Comparison of ENCODE assay signal across 10 mouse cellular contexts in genomic region chr3:89512225-89512624, GRCm38 (mm10). TPM values are rescaled to one million over a fixed set of nuclear protein-coding genes. Genes with fewer than 3 reads are reported as not detected.
DNase-seq lines count a peak whose midpoint lies in the region; ATAC-seq and TF ChIP-seq lines count a peak whose summit lies in the region.
"Had no signal": no experiment of that assay in that cellular context is flagged by ENCODE, and none has a peak within 500 bp of the region (broad histone marks: within the 10 kb centered on the region; RNA-seq: fewer than 3 reads in every experiment).

No protein-coding gene starts in this region.

- H3K27ac ChIP-seq in hindbrain, embryonic 10.5 days, result no peak overlapping the region
- H3K27ac ChIP-seq in hindbrain, embryonic 14.5 days, result no peak overlapping the region
- no peak overlapping the region for H3K27ac ChIP-seq in thymus, adult 2 months (ENCODE audit: control insufficient read depth, insufficient read depth, low read length)
- H3K27ac ChIP-seq: heart, embryonic 13.5 days; limb, embryonic 12.5 days; neural tube, embryonic 12.5 days had no signal

- H3K27me3 ChIP-seq in hindbrain, embryonic 10.5 days (ENCODE audit: insufficient read depth, poor library complexity, severe bottlenecking), result peaks cover 36% of the 10 kb centered on the region
- H3K27me3 ChIP-seq in hindbrain, embryonic 14.5 days (ENCODE audit: control insufficient read depth, insufficient read depth, low read length), result no peaks in the 10 kb centered on the region
- no peaks in the 10 kb centered on the region; the same call in 1 of the 2 replicates for H3K27me3 ChIP-seq in thymus, adult 2 months (ENCODE audit: control insufficient read depth, insufficient read depth, low read length)
- H3K27me3 ChIP-seq: neural tube, embryonic 12.5 days had no signal

- peak; percentile 16 for DNase-seq in hindbrain, embryonic 10.5 days (ENCODE audit: low spot score)
- DNase-seq in hindbrain, embryonic 14.5 days (ENCODE audit: low spot score), result no peak
- DNase-seq in thymus, adult 2 months, result peak; percentile 19
- no peak for DNase-seq in thymus, adult 18-20 months
- no peak for DNase-seq in layer of hippocampus, postnatal 14 days (ENCODE audit: low spot score in 2 of 2)

- no peak overlapping the region for H3K4me3 ChIP-seq in hindbrain, embryonic 10.5 days
- H3K4me3 ChIP-seq in hindbrain, embryonic 14.5 days (replicated peaks; ENCODE audit: low read length), result no peak overlapping the region
- no peak overlapping the region for H3K4me3 ChIP-seq in thymus, adult 2 months (ENCODE audit: control insufficient read depth, insufficient read depth, low read length)
- H3K4me3 ChIP-seq: heart, embryonic 13.5 days; limb, embryonic 12.5 days; neural tube, embryonic 12.5 days had no signal

- peaks cover 9% of the 10 kb centered on the region for H3K9me3 ChIP-seq in hindbrain, embryonic 10.5 days
- 0 out of 2 replicates have a peak, but pooled peaks cover 7% of the 10 kb centered on the region for H3K9me3 ChIP-seq in hindbrain, embryonic 14.5 days (ENCODE audit: control insufficient read depth, low read length)

- no peak overlapping the region for H3K4me2 ChIP-seq in hindbrain, embryonic 14.5 days (replicated peaks)

- H3K9ac ChIP-seq in hindbrain, embryonic 14.5 days, result no peak overlapping the region
- H3K9ac ChIP-seq: heart, embryonic 13.5 days; limb, embryonic 12.5 days; neural tube, embryonic 12.5 days had no signal

- ATAC-seq in hindbrain, embryonic 14.5 days (ENCODE audit: low FRiP score), result no peak
- peak; percentile 38; the same call in 1 of the 2 replicates for ATAC-seq in granulocyte monocyte progenitor cell, adult 5-6 weeks (replicated peaks; ENCODE audit: poor library complexity, severe bottlenecking)
- ATAC-seq in frontal cortex, adult (ENCODE audit: low TSS enrichment), result no peak

- no peak for TF ChIP-seq POLR2A in thymus, adult 2 months (IDR thresholded peaks at IDR 0.05; ENCODE audit: control insufficient read depth, extremely low read depth, insufficient read depth, low read length, poor library complexity)

- 94% methylated on average over 2 of the region's 2 CpGs for WGBS in hindbrain, embryonic 10.5 days
- WGBS in hindbrain, embryonic 14.5 days, result 94% methylated on average over 2 of the region's 2 CpGs
- 92% methylated on average over 2 of the region's 2 CpGs for WGBS in thymus, adult 2 months

- TF ChIP-seq CTCF in thymus, adult 2 months (IDR thresholded peaks at IDR 0.05; ENCODE audit: borderline replicate concordance, control insufficient read depth, extremely low read depth, insufficient read depth, low read length, poor library complexity), result peak; percentile 50; the same call in 1 of the 2 replicates

- peaks cover 30% of the 10 kb centered on the region for H3K4me1 ChIP-seq in hindbrain, embryonic 10.5 days (replicated peaks)
- H3K4me1 ChIP-seq in hindbrain, embryonic 14.5 days (replicated peaks; ENCODE audit: control insufficient read depth, insufficient read depth, low read length), result peaks cover 9% of the 10 kb centered on the region
- no peaks in the 10 kb centered on the region for H3K4me1 ChIP-seq in thymus, adult 2 months (replicated peaks; ENCODE audit: control insufficient read depth, insufficient read depth, low read length)

- no peaks in the 10 kb centered on the region for H3K36me3 ChIP-seq in hindbrain, embryonic 10.5 days
- H3K36me3 ChIP-seq in hindbrain, embryonic 14.5 days (replicated peaks; ENCODE audit: control insufficient read depth, insufficient read depth), result no peaks in the 10 kb centered on the region
- no peaks in the 10 kb centered on the region for H3K36me3 ChIP-seq in thymus, adult 2 months (ENCODE audit: control insufficient read depth, insufficient read depth, low read length)
- H3K36me3 ChIP-seq: heart, embryonic 13.5 days; limb, embryonic 12.5 days; neural tube, embryonic 12.5 days had no signal

RNA-seq across cellular contexts. Expression of gene Kcnn3, which starts 7.7 kb away (rescaled TPM):
- polyA plus RNA-seq in hindbrain, embryonic 10.5 days (2016; fragmentation: Nextera tagmentation; extraction: Ambion mirVana), result 1.2 TPM in 2 replicates
- 7.3 and 7.7 TPM in 2 replicates for polyA plus RNA-seq in hindbrain, embryonic 14.5 days (2014; fragmentation: Nextera tagmentation; extraction: Ambion mirVana)
- 1.6 and 2.4 TPM in 2 replicates for polyA plus RNA-seq in thymus, adult 2 months (2012; rRNA removed)
- not detected in 2 replicates for total RNA-seq in granulocyte monocyte progenitor cell, adult 5-6 weeks (2014; fragmentation: Nextera tagmentation)
- total RNA-seq in granulocyte monocyte progenitor cell, adult 5-6 weeks (2017), result not detected in 2 replicates
- 10 to 100 TPM; 25.5 to 26.6 TPM for total RNA-seq in layer of hippocampus, postnatal 14 days (2021)

RNA-seq across cellular contexts. Expression of gene Pmvk, which starts 57.9 kb away (rescaled TPM):
- 71.4 and 87.8 TPM in 2 replicates for polyA plus RNA-seq in hindbrain, embryonic 10.5 days (2016; fragmentation: Nextera tagmentation; extraction: Ambion mirVana)
- polyA plus RNA-seq in hindbrain, embryonic 14.5 days (2014; fragmentation: Nextera tagmentation; extraction: Ambion mirVana), result 117 and 121 TPM in 2 replicates
- 20.0 and 22.6 TPM in 2 replicates for polyA plus RNA-seq in thymus, adult 2 months (2012; rRNA removed)
- 13.3 and 20.7 TPM in 2 replicates for total RNA-seq in granulocyte monocyte progenitor cell, adult 5-6 weeks (2014; fragmentation: Nextera tagmentation)
- 9.5 and 22.8 TPM in 2 replicates for total RNA-seq in granulocyte monocyte progenitor cell, adult 5-6 weeks (2017)
- 10 to 100 TPM; 35.3 to 38.7 TPM for total RNA-seq in layer of hippocampus, postnatal 14 days (2021)

Comparison
In these comparisons a context has a peak if more than half of its experiments do, and no peak if none do; other contexts are left out.
1. DNase-seq: peak in hindbrain, embryonic 10.5 days (single experiment) and thymus, adult 2 months (single experiment); none in hindbrain, embryonic 14.5 days (single experiment), thymus, adult 18-20 months (0 of 2) and layer of hippocampus, postnatal 14 days (0 of 2).